In genomic region chr19:44692396-44692795, GRCm38 (mm10) we compare ENCODE assay signal across 8 mouse cellular contexts.
A peak's percentile ranks its signal among the peaks of the same experiment; 100 is the strongest.
DNase-seq lines count a peak whose midpoint lies in the region; ATAC-seq and TF ChIP-seq lines count a peak whose summit lies in the region.

No protein-coding gene starts in this region.

- no peak overlapping the region for H3K9ac ChIP-seq in lung, postnatal 0 days (replicated peaks; ENCODE audit: low read depth)

- H3K36me3 ChIP-seq in kidney, adult 2 months (ENCODE audit: control insufficient read depth, insufficient read depth, low read length) = no peaks in the 10 kb centered on the region
- H3K36me3 ChIP-seq in lung, postnatal 0 days (ENCODE audit: insufficient read depth, low read length) = no peaks in the 10 kb centered on the region

- no peak overlapping the region for H3K27ac ChIP-seq in kidney, adult 2 months (ENCODE audit: insufficient read depth, low read depth, low read length)
- no peak overlapping the region for H3K27ac ChIP-seq in lung, postnatal 0 days (ENCODE audit: low read length)

- H3K27me3 ChIP-seq in kidney, adult 2 months (replicated peaks; ENCODE audit: control insufficient read depth, insufficient read depth, low read length) = no peaks in the 10 kb centered on the region
- H3K27me3 ChIP-seq in lung, postnatal 0 days (replicated peaks; ENCODE audit: insufficient read depth, low read length) = peaks cover 10% of the 10 kb centered on the region; the same call in 1 of the 2 replicates

- 1% methylated on average over 17 of the region's 17 CpGs for WGBS in kidney, adult 2 months
- under 1% methylated on average over 17 of the region's 17 CpGs for WGBS in lung, postnatal 0 days

- no peak for TF ChIP-seq EP300 in lung, postnatal 0 days (IDR thresholded peaks at IDR 0.05)

- peak; percentile 90 for DNase-seq in heart, adult 11 months
- no peak for DNase-seq in heart, adult 9 months (ENCODE audit: low spot score in 2 of 2)
- DNase-seq in c-Kit-positive CD71-negative TER-119-negative erythroid progenitor cells, embryonic 14.5 days (ENCODE audit: low read depth) = peak; percentile 50
- peak; percentile 76 for DNase-seq in kidney, adult 2 months
- DNase-seq in lung, postnatal 0 days (ENCODE audit: low spot score) = peak; percentile 72
- DNase-seq in retina, embryonic 14.5 days (ENCODE audit: low spot score) = peak; percentile 83

- TF ChIP-seq POLR2A in kidney, adult 2 months (IDR thresholded peaks at IDR 0.05; ENCODE audit: low read depth, low read length) = no peak

- no peaks in the 10 kb centered on the region for H3K4me1 ChIP-seq in kidney, adult 2 months (ENCODE audit: control insufficient read depth, insufficient read depth, low read length)
- no peaks in the 10 kb centered on the region for H3K4me1 ChIP-seq in lung, postnatal 0 days (ENCODE audit: insufficient read depth, low read depth, low read length)

- H3K4me3 ChIP-seq in kidney, adult 2 months (ENCODE audit: insufficient read depth, low read depth, low read length) = no peak overlapping the region
- H3K4me3 ChIP-seq in lung, postnatal 0 days (ENCODE audit: low read depth, low read length) = no peak overlapping the region

- H3K9me3 ChIP-seq in lung, postnatal 0 days (ENCODE audit: low read length) = no peaks in the 10 kb centered on the region

- peak; percentile 46 for ATAC-seq in granulocyte monocyte progenitor cell, adult 5-6 weeks (replicated peaks; ENCODE audit: poor library complexity, severe bottlenecking)
- no peak for ATAC-seq in lung, postnatal 0 days
- ATAC-seq in frontal cortex, adult (ENCODE audit: low TSS enrichment) = no peak

- no peak for TF ChIP-seq CTCF in kidney, adult 2 months (conservative IDR thresholded peaks at IDR 0.05; ENCODE audit: insufficient read depth, insufficient read length, low read depth, low read length)
- TF ChIP-seq CTCF in lung, postnatal 0 days (IDR thresholded peaks at IDR 0.05) = no peak

- H3K4me2 ChIP-seq in lung, postnatal 0 days (replicated peaks; ENCODE audit: low read depth, low read length) = no peak overlapping the region

Comparison
In these comparisons a context has a peak if more than half of its experiments do, and no peak if none do; other contexts are left out.
1. DNase-seq: peak in heart, adult 11 months (single experiment), c-Kit-positive CD71-negative TER-119-negative erythroid progenitor cells, embryonic 14.5 days (single experiment), kidney, adult 2 months (single experiment), lung, postnatal 0 days (single experiment) and retina, embryonic 14.5 days (single experiment); none in heart, adult 9 months (0 of 2).